Mouse (Mus musculus): Measurements from ENCODE around the gene Dpp6.
"Not testable (repeated sequence)": the region's sequence is repeated elsewhere in the genome, so short reads cannot be mapped to it uniquely, and the experiment has no call there.

Gene Dpp6

DNA sequence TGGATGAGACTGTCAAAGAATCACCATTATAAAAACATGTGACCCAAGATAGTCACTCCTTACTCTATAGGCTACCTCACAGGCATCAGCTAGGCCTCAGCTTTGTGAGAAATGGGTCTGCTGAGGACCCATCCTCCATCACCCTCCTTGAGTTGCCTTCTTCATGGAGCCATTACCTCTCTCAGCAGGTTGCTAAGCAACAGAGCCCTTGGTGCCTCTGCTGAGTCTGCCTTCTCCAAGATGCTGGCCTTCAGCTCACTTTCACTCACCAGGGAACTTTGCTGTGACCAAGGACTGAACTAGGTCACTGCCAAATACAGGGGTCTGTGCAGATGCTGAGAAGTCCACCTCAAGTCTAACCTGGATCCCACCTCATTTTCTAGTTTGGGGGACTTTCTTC lies 582.1 kb downstream of the Dpp6 start:
- no peak for DNase-seq

- DNase-seq = peak; percentile 49
Measured at GRCm38 (mm10) chr5:27402616-27403015, 585.6 kb downstream of the Dpp6 start.

DNA sequence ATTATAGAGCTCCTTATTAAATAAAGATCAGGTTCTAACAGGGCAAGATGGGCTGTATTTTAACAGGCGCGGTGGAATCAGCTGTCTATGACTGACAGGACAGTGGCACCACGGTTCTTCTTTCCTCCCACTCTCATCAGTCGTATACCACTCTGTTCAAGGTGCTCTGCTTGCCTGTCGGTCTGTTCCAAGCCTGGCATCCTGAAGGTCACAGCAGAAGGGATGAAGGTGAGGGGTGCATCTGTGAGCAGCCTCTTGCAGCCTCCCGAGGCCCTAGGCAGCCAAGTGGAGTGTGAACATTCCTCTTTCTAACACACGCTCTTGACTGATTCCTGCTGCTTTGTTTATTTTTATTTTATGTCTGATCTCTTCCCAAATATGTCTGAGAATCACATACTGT lies 591.9 kb downstream of the Dpp6 start:
- DNase-seq = no peak

DNA sequence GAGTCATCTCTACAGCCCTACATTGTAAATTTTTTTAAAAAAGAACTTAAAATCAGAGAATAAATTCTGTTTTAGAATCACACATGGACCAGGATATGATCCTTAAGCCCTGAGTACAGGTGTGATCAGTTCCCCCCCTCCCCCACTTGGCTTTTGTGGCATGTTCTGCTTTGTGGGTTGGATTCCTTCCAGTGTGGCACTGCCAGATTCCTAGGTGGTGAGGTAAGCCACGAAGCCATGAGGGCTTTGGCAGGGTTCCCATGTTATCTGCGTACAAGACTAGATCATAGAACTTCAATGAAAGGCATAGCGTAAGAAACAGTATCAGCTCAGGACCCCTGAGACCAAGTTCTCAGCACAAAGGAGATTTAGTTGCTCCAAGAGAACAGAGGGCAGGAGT lies 596.0 kb downstream of the Dpp6 start:
- peak; percentile 82 for DNase-seq

GRCm38 (mm10) chr5:27415518-27415917 lies 598.5 kb downstream of the Dpp6 start:
- no peak for DNase-seq

GRCm38 (mm10) chr5:27416571-27416970 lies 599.6 kb downstream of the Dpp6 start:
- DNase-seq = no peak

GRCm38 (mm10) chr5:27417398-27417797 lies 600.4 kb downstream of the Dpp6 start:
- DNase-seq = peak; percentile 45

DNA sequence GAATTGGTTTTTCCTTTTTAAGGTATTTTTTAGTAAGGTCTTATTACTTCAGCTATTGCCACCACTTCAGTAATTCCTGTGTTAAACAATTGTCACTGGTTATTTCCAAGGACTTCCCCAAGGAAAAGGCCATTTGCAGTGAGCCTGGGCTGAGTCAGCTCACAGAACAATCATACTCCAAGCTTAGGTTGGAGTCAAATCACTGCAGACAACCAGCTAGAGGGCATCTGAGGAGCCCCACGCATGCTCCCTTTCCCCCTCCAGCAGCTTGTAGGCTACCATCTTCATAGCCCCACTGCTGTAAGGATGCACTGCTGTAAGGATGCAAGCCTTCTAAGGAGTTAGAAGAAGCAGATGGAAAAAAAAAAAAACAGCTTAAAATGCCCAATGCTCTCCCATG lies 601.9 kb downstream of the Dpp6 start:
- no peak for DNase-seq

DNA sequence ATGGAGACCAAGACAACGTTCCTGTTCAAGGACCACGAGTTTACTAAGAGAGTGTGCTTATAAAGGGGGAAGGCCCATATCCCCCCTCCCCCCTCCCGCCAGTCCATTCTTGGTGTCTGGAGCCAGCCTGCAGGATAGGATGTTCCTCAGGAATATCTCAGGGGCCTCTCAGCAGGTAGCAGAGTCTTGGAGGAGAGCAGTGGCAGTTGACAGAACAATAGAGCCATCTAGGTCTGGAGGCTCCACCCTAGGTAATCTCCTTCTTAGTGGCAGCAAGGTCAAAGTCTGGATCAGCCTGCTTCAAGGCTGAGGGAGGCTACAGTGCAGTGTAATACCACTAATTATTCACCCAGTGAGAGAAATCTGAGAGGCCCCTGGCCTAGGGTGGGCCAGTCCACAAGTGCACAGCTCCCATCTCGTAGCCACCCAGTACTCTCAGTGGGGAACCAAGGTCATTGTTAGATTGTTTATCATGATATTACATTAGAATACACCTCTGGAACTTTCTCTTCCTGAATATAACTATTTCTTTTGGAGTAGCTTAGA lies 604.2 kb downstream of the Dpp6 start:
- DNase-seq = no peak

GRCm38 (mm10) chr5:27423766-27424165 lies 606.8 kb downstream of the Dpp6 start:
- no peak for DNase-seq

DNA sequence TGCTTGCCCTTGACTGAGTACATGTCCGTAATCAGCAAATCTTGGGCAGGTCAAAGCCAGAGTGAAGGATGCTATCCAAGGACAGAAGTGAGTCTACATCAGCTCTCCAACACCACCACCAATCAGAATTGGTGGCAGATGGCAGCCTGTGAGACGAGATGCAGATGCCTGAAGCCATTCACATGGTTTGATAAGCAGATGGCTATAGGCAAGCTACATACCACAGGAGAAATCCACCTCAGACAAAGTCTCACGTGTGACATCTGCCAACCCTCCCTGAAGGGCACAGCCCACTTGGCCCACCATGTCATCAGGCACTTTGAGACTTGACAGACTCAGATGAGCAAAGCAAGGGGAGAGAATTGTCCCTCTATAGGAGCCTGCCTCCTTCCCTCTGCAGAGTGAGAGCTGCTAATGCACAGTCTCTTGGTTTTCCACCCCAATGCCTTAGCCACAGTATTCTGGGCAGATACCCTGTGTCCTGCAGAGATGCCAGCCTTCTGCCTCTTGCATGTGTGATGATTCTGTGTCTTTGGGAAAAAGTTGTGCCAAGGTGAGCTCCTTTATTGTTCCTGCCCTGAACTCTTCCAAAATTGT lies 607.6 kb downstream of the Dpp6 start:
- peak; percentile 65 for DNase-seq

DNA sequence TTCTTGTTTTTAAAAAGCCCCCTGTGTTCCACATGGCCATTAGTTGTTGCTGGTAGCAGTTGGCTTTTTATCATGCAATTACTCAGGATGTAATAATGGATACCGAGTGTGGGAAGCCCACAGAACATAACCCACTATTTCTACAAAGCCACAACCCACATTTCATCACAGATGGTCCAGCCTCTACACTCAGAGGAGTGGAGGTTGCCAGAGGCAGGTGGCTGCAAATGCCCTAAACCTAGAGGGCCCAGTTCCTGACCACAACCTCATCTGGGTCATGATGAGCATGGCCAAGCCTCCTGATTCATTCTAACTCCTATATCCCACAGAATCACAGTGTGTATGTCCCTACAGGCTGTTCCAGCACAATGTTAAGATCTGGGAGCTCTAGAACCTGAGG lies 609.2 kb downstream of the Dpp6 start:
- DNase-seq = no peak

DNA sequence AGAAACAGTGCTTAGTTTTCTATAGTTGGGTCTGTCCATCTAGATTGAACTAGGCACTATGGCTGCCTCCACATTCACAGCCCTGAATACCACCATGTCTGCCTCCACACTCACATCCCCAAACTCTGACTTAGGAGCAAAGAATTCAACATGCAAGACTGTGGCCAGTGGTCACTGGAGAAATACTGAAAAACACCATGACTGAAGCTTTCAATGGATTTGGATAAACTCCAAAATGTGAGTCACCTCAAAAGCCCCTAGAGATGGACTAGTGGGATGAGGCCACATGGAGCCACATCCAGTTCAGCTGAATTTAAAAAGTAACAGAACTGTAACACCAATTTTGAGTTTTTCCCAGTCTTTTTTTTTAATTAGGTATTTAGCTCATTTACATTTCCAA lies 616.6 kb downstream of the Dpp6 start:
- DNase-seq = no peak

DNA sequence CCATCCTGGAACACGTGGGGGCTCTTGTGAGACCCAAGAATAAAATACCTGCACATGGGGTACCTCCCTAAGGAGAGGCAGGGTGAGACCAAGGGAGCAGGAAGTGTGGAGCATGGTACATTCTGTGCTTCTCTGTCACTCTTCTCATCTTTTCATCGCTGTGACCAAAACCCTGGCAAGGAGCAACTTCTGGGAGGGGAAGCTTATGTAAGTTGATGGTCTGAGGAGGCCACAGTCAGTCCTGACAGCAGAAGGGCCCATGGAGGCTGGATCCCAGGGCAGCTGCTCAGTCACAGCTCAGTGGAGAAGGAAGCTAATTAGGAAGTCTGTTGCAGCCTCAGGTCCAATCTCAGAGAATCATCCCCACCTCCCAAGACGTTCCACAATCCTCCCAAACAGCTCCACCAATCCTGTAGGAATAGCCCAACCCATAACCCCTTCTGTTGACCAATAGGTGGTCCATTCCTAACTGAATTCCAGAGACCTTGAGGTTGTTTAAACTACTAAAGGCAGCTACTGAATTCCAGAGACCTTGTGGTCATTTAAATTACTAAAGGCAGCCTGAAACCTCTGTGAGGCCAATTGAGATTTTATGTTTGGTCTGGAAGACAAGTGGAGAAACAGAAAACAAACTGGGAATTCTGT lies 636.3 kb downstream of the Dpp6 start:
- DNase-seq = peak; percentile 46

DNA sequence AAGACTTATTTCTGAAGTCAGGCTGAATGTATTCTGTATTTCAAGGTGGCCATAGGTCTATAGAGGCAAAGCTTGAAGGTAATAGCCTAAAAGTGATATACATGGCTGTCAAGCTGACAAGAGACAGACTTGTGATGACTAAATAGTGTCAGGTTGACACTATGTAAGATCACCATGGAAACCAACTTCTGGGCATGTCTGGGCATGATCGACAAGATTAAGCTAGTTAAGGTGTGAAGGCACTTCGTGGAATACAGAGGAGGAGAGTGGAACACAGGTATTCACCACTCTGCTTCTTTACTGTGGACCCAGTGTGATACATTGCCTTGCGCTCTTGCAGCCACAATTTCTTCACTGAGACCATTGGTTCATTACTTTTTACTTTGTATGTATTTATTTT lies 637.4 kb downstream of the Dpp6 start:
- DNase-seq = no peak

DNA sequence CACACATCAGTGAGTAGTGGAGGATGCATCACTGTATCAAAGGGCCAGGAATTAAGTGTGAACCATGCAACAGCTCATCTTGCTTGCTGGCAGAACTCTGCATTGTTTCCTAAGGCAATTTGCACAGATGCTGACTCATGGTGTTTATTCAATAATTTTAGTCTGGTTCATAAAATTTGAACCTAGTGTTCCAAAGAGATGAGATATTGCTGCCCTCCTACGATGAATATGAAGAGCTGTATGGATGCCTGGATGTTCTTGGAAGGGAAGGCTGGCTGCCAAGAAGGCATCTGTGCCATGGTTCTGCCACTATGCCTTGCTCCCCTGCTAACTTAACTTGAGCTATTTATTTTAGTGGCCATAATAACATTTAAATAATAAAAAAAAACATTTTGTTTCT lies 640.0 kb downstream of the Dpp6 start:
- peak; percentile 48 for DNase-seq

- no peak for DNase-seq
Measured at GRCm38 (mm10) chr5:27457686-27458085, 640.7 kb downstream of the Dpp6 start.

DNA sequence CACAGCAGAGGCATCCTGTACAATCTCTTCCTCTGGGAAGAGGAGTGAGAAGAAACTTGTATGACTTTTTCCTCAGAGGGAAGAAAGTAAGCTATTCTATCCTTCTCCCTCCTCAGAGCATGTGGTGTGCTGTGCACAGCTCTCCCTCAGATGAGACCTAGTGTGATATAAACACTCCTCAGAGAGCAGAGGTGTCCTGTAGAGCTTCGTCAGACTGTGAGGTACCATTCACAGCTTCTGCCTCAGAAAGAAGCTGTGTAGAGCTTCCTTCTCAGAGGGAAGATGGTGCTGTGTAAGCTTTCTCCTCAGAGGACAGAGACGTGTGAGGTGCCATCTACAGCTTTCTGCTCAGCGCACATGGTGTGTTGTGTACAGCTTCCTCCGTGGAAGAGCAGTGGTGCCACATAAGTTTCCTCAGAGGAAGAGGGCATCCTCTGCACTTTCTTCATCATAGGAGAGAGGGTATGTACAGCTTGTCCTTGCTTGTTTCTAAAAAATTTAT lies 658.0 kb downstream of the Dpp6 start:
- DNase-seq = no peak

- peak; percentile 39 for DNase-seq
Measured at GRCm38 (mm10) chr5:27481706-27482105, 664.7 kb downstream of the Dpp6 start.

GRCm38 (mm10) chr5:27486138-27486537 lies 669.1 kb downstream of the Dpp6 start:
- no peak for DNase-seq

DNA sequence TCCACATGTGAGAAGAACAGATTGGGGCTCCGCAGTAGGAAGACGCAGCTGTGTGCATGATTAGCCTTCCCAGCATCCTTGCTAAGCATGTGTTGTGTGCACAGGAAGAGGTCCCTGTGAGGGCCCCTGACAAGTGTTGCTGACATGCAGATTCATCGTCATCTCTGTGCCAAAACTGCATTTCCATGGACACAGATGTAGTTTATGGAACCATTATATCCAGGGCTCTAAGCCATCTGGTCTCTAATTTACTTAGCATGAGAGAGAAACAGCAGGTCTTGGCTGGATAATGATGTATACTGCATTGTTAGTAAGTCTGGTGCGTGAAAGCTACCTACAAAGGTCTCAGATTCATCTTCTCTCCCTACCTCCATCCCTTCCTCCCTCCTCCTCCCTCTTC lies 673.9 kb downstream of the Dpp6 start:
- no peak for DNase-seq

GRCm38 (mm10) chr5:27501338-27501737 lies 684.3 kb downstream of the Dpp6 start, which contains the start of gene Speer4b:
Gene Speer4b (minus strand): TSS chr5:27501438.
- not testable (repeated sequence) for DNase-seq

DNA sequence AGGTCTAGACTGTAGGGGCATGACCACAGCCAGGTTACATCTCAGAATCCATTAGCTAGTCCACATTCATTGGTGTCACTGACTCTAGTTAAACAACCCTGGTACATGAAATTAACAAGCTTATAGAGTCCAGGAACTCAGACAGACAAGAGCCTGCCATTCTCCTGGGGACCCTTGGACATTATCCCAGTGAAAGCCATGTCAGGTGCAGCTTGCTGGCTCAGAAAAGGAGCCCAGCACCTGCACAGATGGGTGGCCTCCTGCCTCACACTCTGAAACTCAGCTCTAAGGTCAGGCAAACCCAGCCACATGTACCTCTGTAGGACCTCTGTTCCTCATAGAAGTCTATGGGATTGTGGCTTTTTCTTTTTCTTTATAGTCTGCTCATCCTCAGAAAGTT lies 701.7 kb downstream of the Dpp6 start:
- peak; percentile 23 for DNase-seq

DNA sequence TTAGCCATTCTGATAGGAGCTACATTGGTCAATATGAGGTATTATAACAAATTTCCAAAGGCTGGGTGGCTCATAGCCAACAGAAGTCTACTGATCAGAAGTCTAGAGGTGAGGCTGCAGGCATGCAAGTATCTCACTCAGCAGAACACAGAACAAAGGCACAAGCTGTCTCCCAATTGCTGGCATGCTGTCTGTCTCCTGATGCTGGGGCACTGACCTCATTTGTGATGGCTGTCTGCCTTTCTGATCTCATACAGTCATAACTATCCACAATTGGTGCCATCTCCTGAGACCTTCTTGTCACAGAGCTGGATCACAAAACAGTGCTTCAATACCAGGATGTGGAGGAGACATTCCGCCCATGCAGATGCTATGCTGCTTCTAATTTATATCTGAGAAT lies 709.9 kb downstream of the Dpp6 start:
- no peak for DNase-seq
